Comparison of ENCODE assay signal across 8 mouse cellular contexts in the genomic region with DNA sequence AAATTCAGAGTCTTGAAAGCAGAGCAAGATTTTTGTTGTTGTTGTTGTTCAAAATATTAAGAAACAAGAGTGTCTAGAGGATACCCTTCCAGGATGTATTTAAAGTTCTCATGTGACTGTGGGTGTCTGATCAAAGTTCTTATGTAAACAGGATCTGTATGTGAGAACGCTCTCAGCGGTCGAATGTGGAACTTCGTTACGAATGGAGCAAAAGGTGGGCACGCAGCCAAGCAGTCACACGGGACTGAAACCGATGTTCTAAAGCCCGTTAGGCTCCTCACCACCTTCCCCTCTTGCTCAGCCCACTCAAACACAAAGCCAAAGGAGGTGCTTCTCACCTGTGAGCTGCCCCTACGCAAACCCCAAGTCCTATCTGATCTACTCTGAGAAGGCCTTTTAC.
DNase-seq lines count a peak whose midpoint lies in the region; ATAC-seq and TF ChIP-seq lines count a peak whose summit lies in the region.

No protein-coding gene starts in this region.

- H3K27ac ChIP-seq in cerebellum, adult 2 months (ENCODE audit: insufficient read depth, low read length) = no peak overlapping the region
- no peak overlapping the region for H3K27ac ChIP-seq in gastrocnemius, adult 2 months
- no peak overlapping the region for H3K27ac ChIP-seq in intestine, embryonic 14.5 days (ENCODE audit: low read depth)

- TF ChIP-seq CTCF in cerebellum, adult 2 months (IDR thresholded peaks at IDR 0.05; ENCODE audit: borderline replicate concordance, insufficient read depth, low read depth, low read length) = no peak
- TF ChIP-seq CTCF in gastrocnemius, adult 2 months (IDR thresholded peaks at IDR 0.05) = peak; percentile 31

- peak; percentile 12 to 23 for DNase-seq in cerebellum, adult 2 months
- no peak for DNase-seq in cerebellum, adult 11 months
- peak; percentile 6 to 47 for DNase-seq in adrenal gland, adult 18-20 months (ENCODE audit: low spot score in 2 of 2)
- peak; percentile 63 for DNase-seq in gastrocnemius, adult 2 months
- peak; percentile 76 for DNase-seq in intestine, embryonic 14.5 days (ENCODE audit: low spot score)
- DNase-seq in layer of hippocampus, postnatal 36 days = peak; percentile 31 to 35
- peak; percentile 94 for DNase-seq in naive thymus-derived CD4-positive, alpha-beta T cell, adult 2 months (ENCODE audit: low read depth)
- DNase-seq in thymus, adult 18-20 months = peak; percentile 54 to 64

- H3K4me3 ChIP-seq in cerebellum, adult 2 months (replicated peaks; ENCODE audit: insufficient read depth, low read depth, low read length) = no peak overlapping the region
- no peak overlapping the region for H3K4me3 ChIP-seq in gastrocnemius, adult 2 months
- H3K4me3 ChIP-seq in intestine, embryonic 14.5 days (ENCODE audit: low read depth, low read length) = no peak overlapping the region

- H3K36me3 ChIP-seq in intestine, embryonic 14.5 days (ENCODE audit: control insufficient read depth, insufficient read depth, low read length) = no peaks in the 10 kb centered on the region

- H3K9ac ChIP-seq in intestine, embryonic 14.5 days (ENCODE audit: low read length) = no peak overlapping the region

- H3K4me2 ChIP-seq in intestine, embryonic 14.5 days (ENCODE audit: low read length) = peak overlapping the region; percentile 29; the same call in 1 of the 2 replicates

- TF ChIP-seq POLR2A in cerebellum, adult 2 months (IDR thresholded peaks at IDR 0.05; ENCODE audit: borderline replicate concordance, insufficient read depth, low read length) = no peak

- ATAC-seq in intestine, embryonic 14.5 days (replicated peaks; ENCODE audit: low FRiP score, low TSS enrichment, low read depth) = peak; percentile 55; the same call in 1 of the 2 replicates

- intact Hi-C loops in gastrocnemius, adult 2 months (cut with DNase I) = no loop called here

- no peaks in the 10 kb centered on the region for H3K9me3 ChIP-seq in intestine, embryonic 14.5 days (ENCODE audit: control insufficient read depth, low read length)

- 35% methylated on average over 10 of the region's 10 CpGs for WGBS in cerebellum, adult 2 months
- WGBS in intestine, embryonic 14.5 days = 30% methylated on average over 10 of the region's 10 CpGs

- no peaks in the 10 kb centered on the region for H3K4me1 ChIP-seq in cerebellum, adult 2 months (ENCODE audit: control insufficient read depth, insufficient read depth, low read length)
- peaks cover 10% of the 10 kb centered on the region; the same call in 1 of the 2 replicates for H3K4me1 ChIP-seq in intestine, embryonic 14.5 days (replicated peaks; ENCODE audit: control insufficient read depth, insufficient read depth, low read length)

- H3K27me3 ChIP-seq in cerebellum, adult 2 months (ENCODE audit: control insufficient read depth, insufficient read depth, low read length) = no peaks in the 10 kb centered on the region
- H3K27me3 ChIP-seq in intestine, embryonic 14.5 days (replicated peaks; ENCODE audit: control insufficient read depth, insufficient read depth, low read length) = no peaks in the 10 kb centered on the region
